Mouse (Mus musculus): ENCODE measurements around the gene Fgf2.

- TF ChIP-seq CTCF (IDR thresholded peaks at IDR 0.05; ENCODE audit: low read depth) (no peak), EP300 (IDR thresholded peaks at IDR 0.05; ENCODE audit: low read depth) (no peak)
Measured at GRCm38 (mm10) chr3:37350386-37350785, 2.2 kb downstream of the Fgf2 start.

Measured in heart, postnatal 0 days (tissue).